Mouse (Mus musculus) lung, postnatal 4 days (tissue): ENCODE results near the gene Mrpl42.
"Not testable (repeated sequence)": the region's sequence is repeated elsewhere in the genome, so short reads cannot be mapped to it uniquely, and the experiment has no call there.

ENCODE experiments used
- DNase-seq, 2 experiments: peaks; one replicate each; pipeline ENCODE4 v3.0.0; 2021

Gene Mrpl42

DNA sequence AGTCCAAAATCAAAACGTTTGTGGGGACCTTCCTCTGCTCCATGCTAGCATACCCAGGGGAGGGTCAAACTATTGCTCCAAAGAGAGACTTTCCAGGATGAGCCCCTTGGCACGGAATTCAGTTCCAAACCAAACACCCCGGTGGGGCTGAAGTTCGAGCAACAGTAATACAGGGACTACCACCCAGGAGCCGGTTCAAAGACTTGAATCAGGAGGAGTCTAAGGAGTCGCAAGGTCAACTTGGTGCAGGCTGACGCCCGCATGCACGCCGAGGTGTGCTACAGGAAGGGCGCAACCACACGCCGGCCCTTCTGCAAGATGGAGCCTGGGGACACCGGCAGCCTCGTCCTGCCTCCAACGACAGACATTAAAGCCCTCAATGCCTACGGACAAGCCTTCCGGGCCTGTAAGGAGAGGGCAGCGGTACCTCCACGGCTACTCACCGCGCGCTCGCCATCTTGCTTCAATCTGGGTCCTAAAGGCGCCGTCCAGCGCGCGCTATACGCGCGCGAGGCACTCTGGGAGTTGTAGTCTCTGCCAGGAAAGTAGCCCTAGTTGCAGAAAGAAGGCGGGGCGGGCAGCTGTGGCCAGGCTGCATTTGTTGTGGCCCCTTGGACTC is at the start of gene Mrpl42:
Gene Mrpl42, minus strand, starts transcription at position 478 of the 619 bp plus-strand sequence.
- peak; percentile 88 to 89 for DNase-seq

DNA sequence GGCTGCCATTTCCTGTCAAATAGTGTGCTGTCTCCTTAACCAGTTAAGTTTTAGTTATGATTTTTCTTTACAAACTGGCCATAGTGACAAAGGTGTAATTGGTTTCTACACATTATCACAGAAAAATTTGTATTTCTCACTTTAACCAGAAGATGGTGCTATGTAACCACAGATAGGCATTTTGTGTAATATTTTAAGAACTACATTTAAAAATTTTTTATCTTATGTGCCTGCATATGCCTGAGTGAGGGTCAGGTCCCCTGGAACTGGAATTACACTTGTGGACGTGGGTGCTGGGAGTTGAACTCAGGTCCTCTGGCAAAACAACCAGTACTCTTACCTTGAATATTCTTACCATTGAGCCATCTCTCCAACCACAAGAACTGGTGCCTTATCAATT is 48.8 kb upstream of the Mrpl42 start:
- DNase-seq, result no peak

DNA sequence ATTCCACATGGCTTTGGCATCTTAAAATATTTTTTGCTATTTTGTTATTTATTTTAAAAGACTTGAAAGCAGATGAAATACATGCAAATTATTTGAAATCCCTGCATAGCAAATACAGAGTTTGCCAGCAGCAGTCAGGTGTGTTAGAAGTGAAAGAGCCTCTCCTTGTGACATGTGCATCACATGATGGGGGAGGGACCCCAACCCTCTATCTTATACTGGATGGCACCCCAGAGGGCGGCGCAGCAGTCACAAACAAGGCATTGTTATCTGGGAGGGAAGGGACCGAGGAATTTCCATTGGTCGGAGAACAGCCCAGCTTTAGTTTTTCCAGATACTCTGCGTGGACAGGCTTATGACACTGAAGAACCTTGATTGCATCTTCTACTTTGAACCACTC is 47.3 kb upstream of the Mrpl42 start:
- not testable (repeated sequence) for DNase-seq

DNA sequence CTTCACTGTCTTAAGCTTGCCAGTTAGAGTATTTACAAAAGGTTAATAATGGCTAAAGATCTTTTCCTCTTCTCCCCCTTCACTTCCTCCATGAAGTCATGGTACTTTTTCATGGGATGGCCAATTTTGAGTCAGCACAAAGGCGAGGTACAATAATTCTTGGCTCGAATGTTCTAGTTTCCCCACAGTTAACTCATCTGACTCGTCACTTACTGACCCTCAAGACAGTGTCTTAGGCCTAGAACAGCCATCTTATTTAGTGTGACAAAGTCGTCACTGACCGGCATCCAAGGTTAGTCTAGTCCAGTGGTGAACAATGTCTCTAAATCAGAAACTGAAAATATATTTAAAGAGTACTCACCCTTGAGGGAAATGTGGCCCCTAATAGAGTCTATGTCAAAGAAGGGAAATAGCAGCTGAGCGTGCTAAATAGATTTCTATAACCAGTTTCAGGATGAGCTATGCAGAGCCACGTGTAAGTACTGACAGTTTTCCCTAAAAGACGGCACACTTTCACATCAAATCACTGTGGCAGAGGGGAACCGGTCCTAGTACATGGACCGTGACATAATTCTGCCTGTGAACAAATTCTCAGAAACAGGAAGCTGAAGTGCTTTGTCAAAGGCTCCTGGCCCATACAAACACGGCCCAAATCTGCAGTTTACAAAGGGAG is 46.5 kb upstream of the Mrpl42 start:
- no peak for DNase-seq

DNA sequence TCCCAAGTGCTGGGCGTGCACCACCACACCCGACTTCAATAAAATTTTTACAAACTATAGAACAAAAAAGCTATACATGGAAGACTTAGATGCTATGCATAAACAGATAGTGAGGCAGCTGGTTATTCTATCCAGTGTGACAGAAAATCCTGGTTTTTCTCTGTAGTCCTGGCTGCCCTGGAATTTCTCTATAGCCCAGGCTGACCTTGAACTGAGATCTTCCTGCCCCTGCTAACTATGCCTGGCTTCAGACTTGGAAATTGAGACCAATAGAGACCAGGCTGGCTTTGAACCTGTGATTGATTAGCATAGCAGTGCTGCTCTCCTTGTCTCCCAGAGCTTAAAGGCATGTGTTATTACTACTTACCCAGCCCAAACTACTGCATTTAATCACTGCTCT is 44.4 kb upstream of the Mrpl42 start:
- no peak for DNase-seq

DNA sequence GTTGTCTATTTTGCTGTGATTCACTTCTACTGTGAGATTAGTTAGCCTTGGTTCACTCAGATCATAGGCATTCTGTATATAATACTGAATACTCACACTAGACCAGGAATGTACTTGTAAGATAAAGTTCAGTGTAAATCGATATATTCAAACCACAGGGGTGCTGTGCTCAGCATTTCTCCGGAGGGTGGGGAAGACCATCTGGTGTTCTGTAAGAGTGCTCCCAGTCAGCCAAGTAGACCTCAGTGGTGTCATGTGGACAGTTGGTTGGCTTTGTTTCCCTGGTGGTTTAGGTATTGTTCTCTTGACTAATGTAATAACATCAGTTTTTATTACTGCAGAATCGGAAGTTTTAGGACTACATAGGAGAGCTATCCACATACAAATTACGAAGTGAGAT is 43.3 kb upstream of the Mrpl42 start:
- DNase-seq, result no peak

DNA sequence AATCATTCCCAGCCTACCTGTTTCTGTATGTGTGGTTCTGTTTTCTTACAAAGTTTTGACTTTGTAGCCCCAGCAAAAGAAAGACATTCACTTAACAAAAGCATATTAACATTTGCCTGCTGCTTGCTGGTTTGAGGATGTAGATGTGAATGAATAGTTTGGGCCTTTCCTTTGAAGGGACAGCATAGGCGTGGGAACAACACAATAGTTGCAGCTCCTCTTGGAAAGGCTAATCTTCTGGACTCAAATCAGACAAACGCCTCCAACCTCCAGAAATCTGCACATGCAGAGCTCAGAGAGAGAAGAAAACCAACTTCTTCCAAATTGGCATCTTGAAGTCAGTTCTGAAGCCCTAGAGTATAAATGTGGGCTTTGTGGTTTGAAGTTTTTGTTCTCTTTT is 42.9 kb upstream of the Mrpl42 start:
- DNase-seq, result no peak

DNA sequence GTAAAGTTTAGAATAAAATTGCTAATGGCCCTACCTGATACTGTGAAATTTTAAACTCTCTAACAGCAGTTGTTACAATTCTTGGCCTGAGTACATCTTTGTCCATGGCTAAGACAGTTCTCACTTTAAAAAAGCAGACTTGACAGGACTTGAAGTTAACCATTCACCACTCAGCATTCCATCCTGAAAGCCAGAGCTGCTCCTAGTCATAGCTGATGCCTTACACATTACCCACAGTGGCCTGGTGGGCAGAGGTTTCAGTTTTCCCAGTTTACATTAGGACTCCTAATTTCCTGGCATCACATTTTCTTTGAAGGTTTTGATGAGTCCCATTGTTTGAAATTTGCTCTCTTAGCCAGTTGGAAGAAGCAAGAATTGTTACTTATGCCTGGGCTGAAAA is 42.3 kb upstream of the Mrpl42 start:
- DNase-seq, result no peak

DNA sequence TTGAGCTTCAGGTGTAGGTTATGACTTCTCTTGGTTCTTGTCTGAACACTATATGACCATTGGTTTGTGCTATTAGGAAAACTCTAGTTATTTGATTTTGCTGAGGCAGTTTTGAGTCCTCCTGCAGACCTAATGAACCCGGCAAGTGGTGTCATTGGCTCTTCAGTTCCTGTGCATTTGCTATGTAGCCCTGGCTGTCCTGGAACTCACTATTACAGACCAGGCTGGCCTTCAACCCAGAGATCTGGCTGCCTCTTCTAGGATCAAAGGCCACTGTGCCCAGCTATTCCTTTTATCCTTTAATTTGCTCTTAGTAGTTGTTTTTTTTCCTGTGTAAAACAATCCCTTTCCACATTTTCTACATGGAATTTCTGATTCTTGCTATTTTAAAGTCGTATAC is 41.6 kb upstream of the Mrpl42 start:
- no peak for DNase-seq

DNA sequence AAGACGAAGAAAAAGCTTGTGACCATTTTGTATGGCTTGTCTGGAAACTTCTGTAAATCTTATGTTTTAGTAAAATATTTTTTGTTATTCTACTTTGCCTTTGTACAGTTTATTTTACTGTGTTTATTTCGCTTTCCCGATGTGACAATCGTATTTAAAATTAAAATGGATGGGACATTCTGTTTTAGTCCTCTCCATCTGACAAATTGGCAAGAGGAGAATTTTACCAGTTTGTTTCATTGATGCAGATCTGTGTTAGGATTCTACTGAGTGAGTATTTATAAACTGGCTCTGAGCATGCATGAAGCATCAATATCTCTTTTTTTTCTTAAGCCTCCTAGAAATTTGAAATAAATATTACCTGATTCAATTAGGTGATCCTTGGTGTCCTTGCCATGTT is 41.2 kb upstream of the Mrpl42 start:
- DNase-seq, result no peak

DNA sequence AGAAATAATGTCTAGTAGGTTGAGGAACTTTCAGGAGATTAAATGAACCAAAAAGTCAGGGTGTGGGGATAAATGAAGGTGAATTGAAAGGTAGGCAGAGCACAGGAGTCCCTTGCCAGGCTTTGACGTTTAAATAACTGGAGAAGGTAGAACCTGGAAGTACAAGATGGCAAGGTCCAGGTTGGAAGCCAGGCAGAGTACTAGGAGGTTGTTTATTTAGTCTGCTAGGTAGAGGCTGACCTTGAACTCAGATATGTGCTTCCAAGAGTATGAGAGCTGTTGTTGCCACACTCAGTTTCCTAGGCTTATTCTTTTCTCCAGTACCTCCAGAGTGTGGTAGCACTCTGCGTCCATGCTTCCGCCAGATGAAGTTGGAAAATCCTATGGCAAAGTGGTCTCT is 38.1 kb upstream of the Mrpl42 start:
- DNase-seq, result no peak

DNA sequence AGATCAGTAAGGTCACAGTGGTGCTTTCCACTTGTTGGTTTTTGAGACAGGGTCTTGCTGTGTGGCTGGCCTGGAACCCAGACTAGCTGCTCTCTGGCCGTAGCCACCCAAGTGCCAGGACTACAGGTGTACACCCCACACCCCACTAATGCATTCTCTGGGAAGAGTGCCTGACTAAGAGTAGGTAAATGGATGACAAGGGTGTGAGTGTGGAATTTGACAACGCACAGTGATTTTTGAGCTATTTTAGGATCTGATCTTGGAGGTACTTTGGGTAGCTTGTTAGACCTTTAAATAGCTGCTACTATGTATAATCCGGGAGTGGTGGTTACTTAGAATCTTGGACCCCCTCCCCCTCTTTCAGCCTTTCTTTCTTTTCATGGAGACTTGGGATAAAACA is 37.5 kb upstream of the Mrpl42 start:
- DNase-seq, result no peak

DNA sequence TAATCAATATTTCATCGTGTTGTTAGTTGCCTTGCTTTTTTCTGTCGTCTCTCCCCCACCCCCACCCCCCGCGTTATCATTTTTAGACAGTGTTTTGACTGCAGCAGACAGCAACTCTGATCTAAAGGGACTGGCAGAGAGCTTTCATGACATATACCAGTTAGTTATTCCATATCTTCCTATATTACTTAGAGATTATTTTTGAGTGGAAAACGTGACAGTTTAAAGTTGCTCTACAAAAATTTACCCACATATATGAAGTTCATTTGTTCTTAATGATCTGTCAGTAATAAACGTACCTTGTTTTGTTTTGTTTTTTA is 34.4 kb upstream of the Mrpl42 start:
- no peak for DNase-seq

DNA sequence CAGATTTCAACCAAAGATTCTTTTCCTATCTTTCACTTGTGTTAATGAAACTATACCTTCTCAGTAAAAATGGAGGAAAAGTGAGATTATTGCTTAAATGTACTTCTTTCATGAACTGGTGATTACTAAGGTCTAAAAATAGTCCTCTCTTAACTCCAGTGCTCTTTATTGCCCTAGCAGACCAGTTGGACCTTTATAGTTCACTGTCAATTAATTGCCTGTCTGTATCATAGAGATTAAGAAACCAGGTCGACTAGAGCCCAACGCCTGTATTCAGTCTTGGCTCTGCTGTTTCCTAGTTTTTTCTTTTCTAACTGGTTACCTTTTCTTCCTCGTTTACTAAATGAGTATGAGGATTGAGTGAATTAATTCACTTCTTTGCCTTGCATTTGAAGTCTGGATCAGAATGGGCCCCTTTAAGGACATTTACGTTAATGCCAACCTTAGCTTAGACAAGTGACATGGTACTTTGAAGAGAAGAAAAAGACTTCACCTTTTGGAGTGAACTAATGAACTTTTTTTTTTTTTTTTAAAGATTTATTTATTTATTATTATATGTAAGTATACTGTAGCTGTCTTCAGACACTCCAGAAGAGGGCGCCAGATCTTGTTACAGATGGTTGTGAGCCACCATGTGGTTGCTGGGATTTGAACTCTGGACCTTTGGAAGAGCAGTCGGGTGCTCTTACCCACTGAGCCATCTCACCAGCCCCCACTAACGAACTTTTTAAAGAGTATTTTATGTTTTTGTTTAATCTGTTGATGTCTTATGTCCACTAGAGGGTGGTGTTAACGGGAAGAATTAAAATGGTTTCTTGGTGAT is 33.9 kb upstream of the Mrpl42 start:
- no peak for DNase-seq

DNA sequence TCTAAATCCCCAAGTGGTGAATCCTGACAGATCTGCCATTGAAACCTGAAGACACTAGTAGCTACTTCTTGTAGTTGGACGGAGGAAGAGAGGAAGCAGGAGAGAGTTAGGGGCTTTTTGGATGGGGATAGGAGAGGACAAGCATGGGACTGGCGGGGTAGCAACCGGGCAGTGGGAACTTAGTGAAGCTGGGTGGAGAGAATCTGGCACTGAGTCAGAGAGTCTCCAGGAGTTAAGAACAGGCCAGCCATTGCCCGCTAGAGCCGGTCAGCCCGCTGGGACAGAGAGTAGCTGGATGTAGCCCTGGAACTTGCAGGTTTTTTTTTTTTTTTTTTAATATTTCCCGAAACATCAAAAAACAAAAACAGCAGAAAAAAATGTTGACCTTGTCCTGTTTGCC is 31.6 kb upstream of the Mrpl42 start:
- no peak for DNase-seq

DNA sequence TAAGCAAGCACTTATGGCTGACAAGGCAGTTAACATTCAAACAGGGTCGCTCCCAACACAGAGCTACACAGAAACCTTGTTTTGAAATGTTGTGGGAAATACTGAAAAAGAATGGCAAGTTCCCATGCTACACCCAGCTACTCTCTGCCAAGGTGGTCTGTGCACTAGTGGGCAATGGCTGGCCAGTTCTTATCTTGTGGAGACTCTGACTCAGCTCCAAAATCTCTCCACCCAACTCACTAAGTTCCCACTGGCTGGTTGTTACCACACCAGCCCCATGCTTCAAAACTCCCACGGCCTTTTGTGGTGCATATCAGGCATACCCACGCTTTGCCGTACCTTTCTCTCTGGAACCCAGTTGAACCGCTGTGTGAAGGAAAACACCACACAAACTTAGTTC is 31.2 kb upstream of the Mrpl42 start:
- DNase-seq, result no peak

DNA sequence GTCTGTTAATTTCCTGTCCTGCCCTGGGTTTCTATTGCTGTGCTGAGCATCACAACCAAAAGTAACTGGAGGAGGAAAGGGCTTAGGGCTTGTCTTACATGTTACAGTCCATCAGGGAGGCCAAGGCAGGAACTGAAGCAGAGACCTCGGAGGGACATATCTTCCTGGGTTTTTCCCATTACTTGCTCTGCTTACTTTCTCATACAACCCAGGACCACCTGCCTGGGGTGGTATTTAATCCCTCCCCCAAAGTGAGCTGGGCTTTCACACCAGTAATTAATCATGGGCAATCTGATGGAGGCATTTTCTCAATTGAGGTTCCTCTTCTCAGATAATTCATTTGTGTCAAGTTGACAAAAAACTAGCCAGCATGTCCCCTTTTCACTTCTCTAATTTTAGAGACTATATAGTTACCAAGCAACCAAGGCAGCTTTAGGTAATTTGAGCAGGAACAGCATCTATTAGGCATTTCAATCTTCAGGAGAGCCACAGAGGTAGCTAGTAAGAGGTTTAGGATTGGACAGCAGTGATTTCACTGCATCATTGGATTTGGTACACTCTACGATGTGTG is 28.9 kb upstream of the Mrpl42 start:
- no peak for DNase-seq

DNA sequence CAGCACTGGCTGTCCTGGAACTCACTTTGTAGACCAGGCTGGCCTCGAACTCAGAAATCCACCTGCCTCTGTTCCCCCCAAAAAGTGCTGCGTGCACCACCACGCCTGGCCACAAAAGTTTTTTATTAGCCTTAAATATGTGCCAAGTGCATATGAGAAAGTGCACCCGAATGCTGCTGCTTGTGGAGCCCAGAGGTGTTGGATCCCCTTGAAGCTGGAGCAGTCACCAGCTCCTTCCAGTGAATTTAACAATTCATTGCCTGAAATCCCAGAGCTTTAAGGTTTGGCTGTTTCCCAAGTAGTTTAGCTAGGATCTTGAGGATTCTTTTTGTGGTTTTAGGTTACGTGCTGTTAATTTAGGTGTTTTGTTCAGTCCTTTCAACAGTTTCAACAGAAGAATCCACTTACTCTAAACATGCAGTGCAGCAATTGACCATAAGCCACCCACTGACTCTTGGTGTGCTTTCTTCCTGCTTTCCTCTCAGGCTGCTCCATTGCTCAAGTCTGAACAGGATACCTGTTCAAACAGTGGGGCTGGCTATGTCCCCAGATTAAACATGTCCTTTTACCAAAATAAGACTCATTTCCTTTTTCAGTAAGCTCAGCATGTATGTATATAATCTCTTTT is 24.9 kb upstream of the Mrpl42 start:
- DNase-seq, result no peak

DNA sequence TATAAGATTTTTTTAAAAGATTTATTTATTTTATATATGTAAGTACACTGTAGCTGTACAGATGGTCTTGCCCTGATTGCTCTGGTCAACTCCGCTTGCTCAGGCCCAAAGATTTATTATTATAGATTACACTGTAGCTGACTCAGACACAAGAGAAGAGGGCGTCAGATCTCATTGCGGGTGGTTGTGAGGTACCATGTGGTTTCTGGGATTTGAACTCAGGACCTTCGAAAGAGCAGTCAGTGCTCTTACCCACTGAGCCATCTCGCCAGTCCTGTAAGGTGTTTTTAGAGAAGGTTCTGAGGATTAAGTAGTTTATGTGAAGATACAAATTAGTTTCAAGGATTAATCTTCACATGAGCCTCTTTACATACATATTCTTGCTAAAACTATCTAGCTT is 24.1 kb upstream of the Mrpl42 start:
- no peak for DNase-seq

DNA sequence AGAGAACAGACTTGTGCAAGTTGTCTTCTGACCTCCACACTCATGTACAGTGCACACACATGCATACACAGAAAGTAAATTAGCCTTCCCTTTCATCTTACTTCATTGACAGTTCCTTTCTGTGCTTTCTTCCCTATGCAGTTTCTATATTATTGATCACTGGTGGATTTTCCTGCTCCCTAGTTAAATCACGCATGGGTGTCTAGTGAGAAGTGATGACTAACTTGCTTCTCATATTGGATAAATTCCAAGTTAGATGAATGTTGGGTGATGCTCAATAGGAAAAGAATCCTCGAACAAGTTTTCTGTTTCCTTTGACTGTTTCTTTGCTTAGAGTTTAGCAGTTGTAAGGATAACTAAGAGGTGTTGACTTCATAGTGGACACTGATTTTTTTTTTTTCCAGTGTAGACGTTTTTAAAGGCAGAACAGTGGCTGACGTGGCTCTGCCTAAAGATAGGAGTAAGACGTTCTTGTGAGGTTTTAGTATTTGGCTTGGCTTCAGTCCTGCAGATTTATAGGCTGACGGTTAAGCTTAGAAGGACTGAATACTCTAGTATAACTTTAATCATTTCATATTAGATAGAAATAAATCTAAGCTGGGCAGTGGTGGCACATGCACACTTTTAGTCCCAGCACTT is 23.4 kb upstream of the Mrpl42 start:
- DNase-seq, result no peak

DNA sequence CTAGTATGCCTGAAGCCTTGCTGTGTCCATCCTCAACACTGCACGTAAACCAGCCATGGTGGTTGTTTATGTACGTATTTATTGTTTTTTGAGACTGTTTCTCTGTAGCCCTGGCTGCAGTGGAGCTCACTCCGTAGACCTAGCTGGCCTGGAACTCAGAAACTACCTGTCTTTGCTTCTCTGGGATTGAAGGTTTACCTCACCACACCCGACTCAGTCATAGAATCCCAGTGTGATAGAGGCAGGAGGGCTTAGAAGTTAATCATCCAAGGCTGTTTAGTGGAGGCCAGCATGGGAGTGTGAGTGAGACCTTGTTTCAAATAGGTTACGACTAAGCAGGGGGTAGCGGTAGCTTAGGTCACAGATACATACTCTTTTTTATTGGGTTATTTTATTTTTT is 15.9 kb upstream of the Mrpl42 start:
- DNase-seq, result no peak

DNA sequence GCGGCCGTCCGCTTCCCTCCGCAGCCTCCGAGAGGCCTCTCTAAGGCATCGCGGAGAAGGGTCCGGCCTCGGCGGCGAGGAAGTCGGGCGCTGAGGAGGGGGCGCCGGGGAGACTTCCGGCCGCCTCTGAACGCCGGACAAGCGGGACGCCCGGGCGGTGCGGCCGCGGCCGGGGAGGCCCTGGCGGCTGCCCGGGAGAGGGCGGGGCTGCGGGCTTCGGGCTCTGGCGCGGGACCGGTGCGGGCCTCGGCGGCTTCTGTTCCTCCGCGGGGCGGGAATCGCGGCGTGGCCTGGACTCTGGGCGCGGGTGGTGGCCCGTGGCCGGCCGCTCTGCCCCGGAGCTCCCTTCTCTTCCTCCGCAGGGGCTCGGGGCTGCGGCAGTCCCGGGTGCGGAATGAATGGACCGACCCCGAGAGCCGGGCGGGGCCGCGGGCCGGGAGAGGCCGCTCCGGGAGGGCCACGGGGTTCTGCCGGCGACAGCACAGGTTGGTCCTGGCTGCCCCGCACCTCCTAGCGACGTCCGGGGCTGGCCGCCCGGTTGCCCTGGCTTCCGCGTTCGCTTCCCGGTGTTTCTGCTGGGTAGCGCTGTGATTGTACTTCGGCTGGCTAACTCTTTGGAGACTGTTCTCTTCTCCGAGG is 13.7 kb upstream of the Mrpl42 start:
- DNase-seq, result peak in 1 of 2 experiments; percentile 69
